Mouse (Mus musculus) MN1 (cell line): ENCODE data around the gene Tap2.
A peak's percentile ranks its signal among the peaks of the same experiment; 100 is the strongest.
"Not testable (repeated sequence)": the region's sequence is repeated elsewhere in the genome, so short reads cannot be mapped to it uniquely, and the experiment has no call there.

ENCODE experiments used
- DNase-seq: peaks from one replicate; pipeline ENCODE4 v3.0.0-alpha.2; 2016; ENCODE audit warnings: low spot score

Gene Tap2

GRCm38 (mm10) chr17:34215176-34215575 lies 11.8 kb downstream of the Tap2 start:
- DNase-seq: no peak

DNA sequence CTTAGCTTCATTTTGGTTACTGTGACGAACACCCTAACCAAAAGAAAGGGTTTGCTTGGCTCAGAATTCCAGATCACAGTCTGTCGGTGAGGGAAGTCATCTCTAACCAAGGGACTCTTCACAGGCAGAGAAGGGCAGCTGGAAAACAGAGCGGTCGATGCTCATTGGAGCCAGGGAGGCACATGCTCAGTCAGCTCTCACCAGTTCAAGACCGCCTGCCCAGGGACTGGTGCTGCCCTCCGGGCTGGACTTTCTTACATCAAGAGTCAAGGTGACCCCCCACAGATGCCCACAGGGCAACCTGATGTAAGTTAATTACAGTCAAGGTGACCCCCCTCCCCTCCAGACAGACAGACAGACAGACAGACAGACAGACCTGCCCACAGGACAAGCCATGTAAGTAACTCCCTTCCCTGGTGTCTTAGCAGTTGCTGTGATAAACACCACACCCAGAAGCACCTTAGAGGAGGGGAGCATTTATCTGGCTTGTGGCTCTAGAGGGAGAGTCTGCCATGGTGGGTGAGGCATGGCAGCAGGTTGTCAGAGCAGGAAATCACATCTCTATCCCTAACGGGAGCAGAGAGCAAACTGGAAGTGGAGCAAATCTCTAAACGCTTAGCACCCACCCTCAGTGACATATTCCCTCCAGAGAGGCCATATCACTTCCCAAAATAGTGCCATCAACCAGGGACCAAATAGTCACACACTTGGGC lies 14.0 kb downstream of the Tap2 start:
- no peak for DNase-seq

GRCm38 (mm10) chr17:34217986-34218385 lies 14.7 kb downstream of the Tap2 start:
- DNase-seq: no peak

GRCm38 (mm10) chr17:34218675-34219074 lies 15.3 kb downstream of the Tap2 start:
- no peak for DNase-seq

DNA sequence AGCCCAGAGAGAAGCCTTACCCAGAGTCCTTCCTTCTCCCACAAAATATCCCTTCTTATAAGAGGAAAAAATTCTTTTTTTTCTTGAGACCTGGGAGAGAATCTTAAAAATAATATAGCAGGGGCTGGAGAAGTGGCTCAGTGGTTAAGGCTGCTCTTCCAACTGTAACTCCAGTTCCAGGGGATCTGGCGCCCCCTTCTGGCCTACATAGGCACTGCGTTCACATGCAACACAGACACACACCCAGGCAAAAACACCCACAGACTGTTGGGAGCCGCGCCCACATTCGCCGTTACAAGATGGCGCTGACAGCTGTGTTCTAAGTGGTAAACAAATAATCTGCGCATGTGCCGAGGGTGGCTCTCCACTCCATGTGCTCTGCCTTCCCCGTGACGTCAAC lies 15.8 kb downstream of the Tap2 start:
- not testable (repeated sequence) for DNase-seq

GRCm38 (mm10) chr17:34219801-34220200 lies 16.5 kb downstream of the Tap2 start:
- not testable (repeated sequence) for DNase-seq

GRCm38 (mm10) chr17:34220401-34220800 lies 17.1 kb downstream of the Tap2 start:
- not testable (repeated sequence) for DNase-seq

- no peak for DNase-seq
These were observed 21.5 kb downstream of the Tap2 start for GRCm38 (mm10) chr17:34224816-34225215.

GRCm38 (mm10) chr17:34225426-34225825 lies 22.1 kb downstream of the Tap2 start:
- no peak for DNase-seq

DNA sequence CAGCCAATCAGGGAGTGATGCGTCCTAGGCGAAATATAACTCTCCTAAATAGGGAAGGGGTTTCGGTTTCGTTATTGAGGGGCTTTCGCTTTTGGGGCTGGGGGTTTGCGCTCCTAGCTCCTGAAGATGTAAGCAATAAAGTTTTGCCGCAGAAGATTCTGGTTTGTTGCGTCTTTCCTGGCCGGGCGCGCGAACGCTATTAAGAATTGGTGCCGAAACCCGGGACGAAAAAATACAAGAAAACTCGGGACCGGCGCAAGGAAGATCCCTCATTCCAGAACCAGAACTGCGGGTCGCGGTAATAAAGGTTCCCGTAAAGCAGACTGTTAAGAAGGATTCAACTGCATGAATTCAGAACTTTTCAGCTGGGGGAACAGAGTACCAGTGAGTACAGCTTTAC lies 22.6 kb downstream of the Tap2 start:
- not testable (repeated sequence) for DNase-seq

DNA sequence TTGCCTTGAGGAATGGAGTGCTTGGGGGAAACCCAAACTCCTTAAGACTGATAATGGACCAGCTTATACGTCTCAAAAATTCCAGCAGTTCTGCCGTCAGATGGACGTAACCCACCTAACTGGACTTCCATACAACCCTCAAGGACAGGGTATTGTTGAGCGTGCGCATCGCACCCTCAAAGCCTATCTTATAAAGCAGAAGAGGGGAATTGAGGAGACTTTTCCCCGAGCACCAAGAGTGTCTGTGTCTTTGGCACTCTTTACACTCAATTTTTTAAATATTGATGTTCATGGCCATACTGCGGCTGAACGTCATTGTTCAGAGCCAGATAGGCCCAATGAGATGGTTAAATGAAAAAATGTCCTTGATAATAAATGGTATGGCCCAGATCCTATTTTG lies 27.6 kb downstream of the Tap2 start:
- not testable (repeated sequence) for DNase-seq

- not testable (repeated sequence) for DNase-seq
These were observed 28.7 kb downstream of the Tap2 start for GRCm38 (mm10) chr17:34232021-34232420.

DNA sequence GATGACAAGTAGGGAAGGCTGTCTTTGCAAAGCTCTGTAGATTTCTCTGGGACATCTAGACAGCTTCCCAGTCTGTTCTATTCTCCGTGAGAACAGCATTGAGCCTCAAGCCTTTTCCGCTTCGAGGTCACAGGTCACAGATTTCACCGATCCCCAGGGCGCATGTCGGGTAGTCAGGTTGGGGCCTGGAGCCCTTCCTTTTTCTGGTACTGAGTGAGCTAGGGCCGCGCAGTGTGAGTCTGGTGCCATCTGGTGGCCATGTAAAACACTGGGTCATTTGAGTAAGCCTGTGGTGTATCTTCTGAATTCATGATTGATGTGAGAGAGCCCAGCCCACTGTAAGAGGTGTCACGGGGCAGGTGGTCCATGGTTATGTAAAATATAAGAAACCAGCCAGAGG lies 31.6 kb downstream of the Tap2 start:
- peak; percentile 78 for DNase-seq

- no peak for DNase-seq
These were observed 33.4 kb downstream of the Tap2 start for GRCm38 (mm10) chr17:34236691-34237090.

DNA sequence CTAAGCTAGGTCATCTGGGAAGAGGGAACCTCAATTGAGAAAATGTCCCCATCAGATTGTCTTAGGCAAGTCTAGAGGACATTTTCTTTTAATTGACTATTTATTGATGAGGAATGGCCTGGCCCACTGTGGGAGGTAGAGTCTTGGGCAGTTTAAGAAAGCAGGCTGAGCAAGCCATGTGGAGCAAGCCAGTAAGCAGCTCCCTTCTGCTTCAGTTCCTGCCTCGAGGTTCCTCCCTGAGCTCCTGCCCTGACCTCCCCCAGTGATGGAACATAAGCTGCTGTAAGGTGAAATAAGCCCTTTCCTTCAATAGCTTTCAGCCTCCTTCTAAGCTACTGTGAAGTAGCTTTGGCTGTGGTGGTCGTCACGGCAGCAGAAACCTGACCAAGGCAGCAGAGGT lies 34.4 kb downstream of the Tap2 start:
- DNase-seq: no peak

- DNase-seq: peak; percentile 63
These were observed 35.4 kb downstream of the Tap2 start, which contains the start of gene H2-Ob for GRCm38 (mm10) chr17:34238706-34239105. H2-Ob (plus strand) TSS chr17:34238903.

DNA sequence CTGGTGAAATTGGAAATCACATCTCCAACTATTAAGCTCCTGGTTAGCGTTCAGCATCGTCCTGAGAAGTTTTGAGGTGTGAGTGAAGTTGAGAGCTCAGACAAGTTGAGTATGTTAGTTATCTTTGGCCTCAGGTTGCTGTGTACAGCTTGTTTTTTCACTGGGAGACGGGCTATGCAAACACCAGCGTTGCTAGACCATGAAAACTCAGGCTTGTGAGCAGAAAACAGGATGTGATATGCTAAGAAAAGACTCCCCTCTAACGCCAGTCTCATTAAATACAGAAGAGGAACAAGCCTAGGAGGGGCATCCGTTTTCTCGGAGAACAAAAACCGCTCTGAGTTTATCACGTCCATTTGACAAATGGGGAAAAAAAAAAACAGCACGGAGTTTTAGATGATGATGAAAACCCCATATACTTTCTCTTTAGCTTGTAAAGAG lies 36.3 kb downstream of the Tap2 start:
- no peak for DNase-seq

DNA sequence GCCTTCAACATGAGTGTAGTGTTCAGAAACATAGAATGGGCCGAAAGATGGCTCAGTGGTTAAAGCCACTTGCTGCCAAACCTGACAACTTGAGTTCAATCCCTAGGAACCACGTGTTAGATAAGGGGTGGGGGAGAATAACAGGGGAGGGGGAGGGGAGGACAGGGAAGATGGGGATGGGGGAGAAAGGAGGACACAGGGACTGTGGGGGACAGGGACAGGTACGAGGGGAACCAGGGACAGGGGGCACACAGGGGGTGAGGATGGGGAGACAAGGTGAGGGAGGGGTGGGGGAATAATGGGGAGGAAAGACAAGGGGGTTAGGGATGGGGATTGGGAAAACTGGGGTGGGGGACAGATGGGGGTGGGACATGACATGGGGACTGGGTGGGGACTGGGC lies 37.0 kb downstream of the Tap2 start:
- DNase-seq: no peak

- DNase-seq: no peak
These were observed 37.6 kb downstream of the Tap2 start for GRCm38 (mm10) chr17:34240916-34241315.

- no peak for DNase-seq
These were observed 41.3 kb downstream of the Tap2 start for GRCm38 (mm10) chr17:34244656-34245055.

DNA sequence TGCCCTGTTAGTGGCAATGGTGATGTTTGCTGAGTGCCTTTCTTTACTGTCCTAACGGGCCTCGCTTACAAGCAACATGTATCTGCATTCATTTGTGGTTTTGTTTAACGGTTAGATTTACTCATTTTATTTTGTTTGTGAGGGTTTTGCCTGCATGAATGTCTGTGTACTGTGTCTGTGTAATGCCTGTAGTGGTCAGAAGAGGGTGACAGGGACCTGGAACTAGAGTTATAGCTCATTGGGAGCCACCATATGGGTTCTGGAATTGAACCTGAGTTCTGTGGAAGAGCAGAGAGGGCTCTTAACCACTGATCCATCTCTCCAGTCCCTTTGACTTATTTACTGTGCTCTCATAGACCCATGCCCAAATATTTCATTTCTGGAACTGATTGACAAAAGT lies 43.7 kb downstream of the Tap2 start:
- DNase-seq: no peak

GRCm38 (mm10) chr17:34248764-34249163 lies 45.4 kb downstream of the Tap2 start:
- DNase-seq: no peak

DNA sequence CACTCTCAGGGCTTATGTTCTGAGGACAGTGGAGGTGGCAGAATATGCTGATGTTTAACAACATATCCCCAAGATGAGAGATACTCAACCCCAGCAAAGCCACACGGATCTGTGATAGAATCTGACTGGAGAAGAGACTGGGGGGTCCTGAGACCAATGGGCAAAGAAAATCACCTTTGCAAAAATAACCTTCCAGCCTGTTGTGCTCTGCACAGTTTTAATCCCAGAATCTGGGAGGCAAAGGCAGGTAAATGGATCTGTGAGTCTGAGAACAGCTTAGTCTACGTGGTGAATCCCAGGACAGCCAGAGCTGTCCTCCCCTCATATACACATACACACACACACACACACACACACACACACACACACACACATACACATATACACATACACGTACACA lies 46.0 kb downstream of the Tap2 start:
- no peak for DNase-seq

DNA sequence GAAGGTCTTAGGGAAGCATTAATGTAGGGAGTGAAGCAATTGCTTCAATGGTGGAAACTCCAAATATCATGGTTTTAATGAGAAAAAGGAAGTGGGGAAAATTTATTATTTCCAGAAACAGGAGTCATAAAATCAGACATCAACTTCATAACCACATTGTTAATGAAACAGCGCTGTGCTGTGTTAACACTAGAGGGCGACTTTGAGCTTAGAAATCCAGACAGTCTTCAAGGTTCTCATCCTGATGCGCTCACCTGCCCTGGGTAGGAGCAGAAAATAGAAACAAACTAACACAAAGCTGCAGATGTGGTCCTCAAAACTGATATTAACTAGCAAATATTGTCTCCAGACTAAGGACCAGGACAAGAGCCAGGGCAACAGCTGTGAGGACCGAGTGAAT lies 46.6 kb downstream of the Tap2 start:
- DNase-seq: peak; percentile 59
